Mouse (Mus musculus): ENCODE results near the gene Phactr2. TPM values are rescaled to one million over a fixed set of nuclear protein-coding genes. Genes with fewer than 3 reads are reported as not detected.
A peak's percentile ranks its signal among the peaks of the same experiment; 100 is the strongest.

The Phactr2 gene
- polyA plus RNA-seq, 1 experiment from 2014 or later, result 16.8 TPM

GRCm38 (mm10) chr10:13328602-13329001, 145.6 kb downstream of the Phactr2 start:
- Histone ChIP-seq H3K27ac (replicated peaks) (peak overlapping the region; percentile 72), H3K4me3 (ENCODE audit: low read depth, low read length) (no peak overlapping the region), H3K27me3 (ENCODE audit: control insufficient read depth, insufficient read depth, low read length) (no peaks in the 10 kb centered on the region), H3K4me2 (replicated peaks; ENCODE audit: low read depth) (peak overlapping the region; percentile 11; the same call in 1 of the 2 replicates), H3K9me3 (ENCODE audit: control insufficient read depth, low read length) (no peaks in the 10 kb centered on the region), H3K4me1 (replicated peaks; ENCODE audit: control insufficient read depth, insufficient read depth) (0 out of 2 replicates have a peak, but pooled peaks cover 2% of the 10 kb centered on the region), H3K9ac (ENCODE audit: low read length) (no peak overlapping the region), H3K36me3 (ENCODE audit: control insufficient read depth, insufficient read depth, low read length) (no peaks in the 10 kb centered on the region)
- peak; percentile 29 for DNase-seq (ENCODE audit: low spot score)
- TF ChIP-seq EP300 (optimal IDR thresholded peaks at IDR 0.05), result no peak
- no peak for TF ChIP-seq CTCF (IDR thresholded peaks at IDR 0.05; ENCODE audit: low read depth)
- ATAC-seq (ENCODE audit: low FRiP score, low TSS enrichment), result peak; percentile 54
- 22% methylated on average over 3 of the region's 3 CpGs for WGBS

- no peak for TF ChIP-seq EP300 (optimal IDR thresholded peaks at IDR 0.05)
- TF ChIP-seq CTCF (IDR thresholded peaks at IDR 0.05; ENCODE audit: low read depth), result no peak
- ATAC-seq (ENCODE audit: low FRiP score, low TSS enrichment), result no peak
- H3K9ac ChIP-seq (ENCODE audit: low read length), result no peak overlapping the region
- H3K27ac ChIP-seq (replicated peaks), result peak overlapping the region; percentile 72
- no peak overlapping the region for H3K4me3 ChIP-seq (ENCODE audit: low read depth, low read length)
- H3K4me2 ChIP-seq (replicated peaks; ENCODE audit: low read depth), result no peak overlapping the region
- H3K36me3 ChIP-seq (ENCODE audit: control insufficient read depth, insufficient read depth, low read length), result no peaks in the 10 kb centered on the region
- H3K9me3 ChIP-seq (ENCODE audit: control insufficient read depth, low read length), result no peaks in the 10 kb centered on the region
- 49% methylated on average over 14 of the region's 14 CpGs for WGBS
- DNase-seq (ENCODE audit: low spot score), result no peak
- H3K4me1 ChIP-seq (replicated peaks; ENCODE audit: control insufficient read depth, insufficient read depth), result 0 out of 2 replicates have a peak, but pooled peaks cover 2% of the 10 kb centered on the region
- H3K27me3 ChIP-seq (ENCODE audit: control insufficient read depth, insufficient read depth, low read length), result no peaks in the 10 kb centered on the region
Observed at GRCm38 (mm10) chr10:13326149-13326873, 147.9 kb downstream of the Phactr2 start.

- H3K27ac ChIP-seq (replicated peaks), result peak overlapping the region; percentile 99
- H3K36me3 ChIP-seq (ENCODE audit: control insufficient read depth, insufficient read depth, low read length), result no peaks in the 10 kb centered on the region
- no peaks in the 10 kb centered on the region for H3K9me3 ChIP-seq (ENCODE audit: control insufficient read depth, low read length)
- H3K4me2 ChIP-seq (replicated peaks; ENCODE audit: low read depth), result peak overlapping the region; percentile 76
- peak; percentile 78 for DNase-seq (ENCODE audit: low spot score)
- TF ChIP-seq CTCF (IDR thresholded peaks at IDR 0.05; ENCODE audit: low read depth), result peak; percentile 5; the same call in 1 of the 2 replicates
- TF ChIP-seq EP300 (optimal IDR thresholded peaks at IDR 0.05), result peak; percentile 29
- H3K9ac ChIP-seq (ENCODE audit: low read length), result peak overlapping the region; percentile 93
- ATAC-seq (ENCODE audit: low FRiP score, low TSS enrichment), result peak; percentile 82
- H3K27me3 ChIP-seq (ENCODE audit: control insufficient read depth, insufficient read depth, low read length), result no peaks in the 10 kb centered on the region
- H3K4me3 ChIP-seq (ENCODE audit: low read depth, low read length), result peak overlapping the region; percentile 65
- H3K4me1 ChIP-seq (replicated peaks; ENCODE audit: control insufficient read depth, insufficient read depth), result 0 out of 2 replicates have a peak, but pooled peaks cover 2% of the 10 kb centered on the region
- under 1% methylated on average over 42 of the region's 62 CpGs for WGBS
Observed at GRCm38 (mm10) chr10:13323806-13324411, 150.3 kb downstream of the Phactr2 start.

- WGBS, result 2% methylated on average over 12 of the region's 12 CpGs
- Histone ChIP-seq H3K9me3 (ENCODE audit: control insufficient read depth, low read length) (no peaks in the 10 kb centered on the region), H3K4me1 (replicated peaks; ENCODE audit: control insufficient read depth, insufficient read depth) (0 out of 2 replicates have a peak, but pooled peaks cover 2% of the 10 kb centered on the region), H3K27me3 (ENCODE audit: control insufficient read depth, insufficient read depth, low read length) (no peaks in the 10 kb centered on the region), H3K36me3 (ENCODE audit: control insufficient read depth, insufficient read depth, low read length) (no peaks in the 10 kb centered on the region), H3K4me3 (ENCODE audit: low read depth, low read length) (peak overlapping the region; percentile 65), H3K9ac (ENCODE audit: low read length) (peak overlapping the region; percentile 93), H3K4me2 (replicated peaks; ENCODE audit: low read depth) (peak overlapping the region; percentile 76), H3K27ac (replicated peaks) (peak overlapping the region; percentile 99)
- DNase-seq (ENCODE audit: low spot score) (peak; percentile 39), ATAC-seq (ENCODE audit: low FRiP score, low TSS enrichment) (peak; percentile 49)
- TF ChIP-seq CTCF (IDR thresholded peaks at IDR 0.05; ENCODE audit: low read depth), result no peak
- peak; percentile 65 for TF ChIP-seq EP300 (optimal IDR thresholded peaks at IDR 0.05)
Observed at GRCm38 (mm10) chr10:13323139-13323805, 150.9 kb downstream of the Phactr2 start.

GRCm38 (mm10) chr10:13314999-13315398, 159.2 kb downstream of the Phactr2 start:
- Histone ChIP-seq H3K9me3 (ENCODE audit: control insufficient read depth, low read length) (no peaks in the 10 kb centered on the region), H3K4me3 (ENCODE audit: low read depth, low read length) (no peak overlapping the region), H3K9ac (ENCODE audit: low read length) (no peak overlapping the region), H3K4me2 (replicated peaks; ENCODE audit: low read depth) (no peak overlapping the region), H3K4me1 (replicated peaks; ENCODE audit: control insufficient read depth, insufficient read depth) (peaks cover 4% of the 10 kb centered on the region; the same call in 1 of the 2 replicates), H3K27ac (replicated peaks) (peak overlapping the region; percentile 31), H3K27me3 (ENCODE audit: control insufficient read depth, insufficient read depth, low read length) (no peaks in the 10 kb centered on the region), H3K36me3 (ENCODE audit: control insufficient read depth, insufficient read depth, low read length) (no peaks in the 10 kb centered on the region)
- ATAC-seq (ENCODE audit: low FRiP score, low TSS enrichment) (no peak), DNase-seq (ENCODE audit: low spot score) (no peak)
- WGBS, result 56% methylated on average over 5 of the region's 5 CpGs
- TF ChIP-seq CTCF (IDR thresholded peaks at IDR 0.05; ENCODE audit: low read depth) (no peak), EP300 (optimal IDR thresholded peaks at IDR 0.05) (no peak)

Data from stomach, postnatal 0 days (tissue).